Mouse (Mus musculus): ENCODE data around the gene Gap43. TPM values are rescaled to one million over a fixed set of nuclear protein-coding genes. Genes with fewer than 3 reads are reported as not detected.
A peak's percentile ranks its signal among the peaks of the same experiment; 100 is the strongest.

The Gap43 gene
- polyA plus RNA-seq, 1 experiment from 2014 or later = 15.8 TPM

DNA sequence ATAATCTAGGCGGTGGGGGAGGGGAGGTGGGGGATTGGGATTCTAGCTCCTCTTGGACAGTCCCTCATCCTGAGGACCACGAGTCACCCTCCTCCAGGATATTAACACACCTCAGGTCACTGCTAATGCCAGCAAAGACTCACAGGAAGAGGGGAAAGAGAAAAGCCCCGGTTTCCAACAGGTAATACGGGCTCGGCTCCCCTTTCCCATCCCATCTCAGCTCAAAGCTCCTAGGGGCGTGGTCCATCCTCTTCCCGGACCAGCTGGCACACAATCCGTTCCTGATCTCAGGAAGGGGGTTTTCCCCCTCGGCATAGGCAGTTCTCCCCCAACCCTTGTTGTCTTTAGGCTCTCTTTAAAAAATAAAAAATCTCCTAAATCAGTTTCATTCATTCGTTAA is 939 bp downstream of the Gap43 start:
- H3K36me3 ChIP-seq (ENCODE audit: control insufficient read depth, insufficient read depth) = no peaks in the 10 kb centered on the region
- peaks cover 4% of the 10 kb centered on the region; the same call in 1 of the 2 replicates for H3K27me3 ChIP-seq (ENCODE audit: control insufficient read depth, insufficient read depth, low read length)
- peak overlapping the region; percentile 59 for H3K9ac ChIP-seq (ENCODE audit: low read length)
- no peak for ATAC-seq (replicated peaks; ENCODE audit: extremely low read depth, insufficient read depth, low FRiP score)
- peak overlapping the region; percentile 54 for H3K4me3 ChIP-seq (ENCODE audit: low read length)
- WGBS = 0% methylated on average over 10 of the region's 10 CpGs
- peak overlapping the region; percentile 92 for H3K4me2 ChIP-seq (ENCODE audit: low read depth, low read length)
- H3K27ac ChIP-seq (ENCODE audit: low read length) = peak overlapping the region; percentile 53
- H3K9me3 ChIP-seq (replicated peaks; ENCODE audit: control insufficient read depth, low read length) = no peaks in the 10 kb centered on the region
- H3K4me1 ChIP-seq (ENCODE audit: control insufficient read depth, insufficient read depth, low read length) = peaks cover 6% of the 10 kb centered on the region

- ATAC-seq (replicated peaks; ENCODE audit: extremely low read depth, insufficient read depth, low FRiP score) = no peak
- Histone ChIP-seq H3K4me1 (ENCODE audit: control insufficient read depth, insufficient read depth, low read length) (peaks cover 6% of the 10 kb centered on the region), H3K27ac (ENCODE audit: low read length) (peak overlapping the region; percentile 53), H3K9ac (ENCODE audit: low read length) (no peak overlapping the region; the same call in 1 of the 2 replicates), H3K4me2 (ENCODE audit: low read depth, low read length) (peak overlapping the region; percentile 92), H3K9me3 (replicated peaks; ENCODE audit: control insufficient read depth, low read length) (no peaks in the 10 kb centered on the region), H3K27me3 (ENCODE audit: control insufficient read depth, insufficient read depth, low read length) (peaks cover 4% of the 10 kb centered on the region; the same call in 1 of the 2 replicates), H3K36me3 (ENCODE audit: control insufficient read depth, insufficient read depth) (no peaks in the 10 kb centered on the region), H3K4me3 (ENCODE audit: low read length) (peak overlapping the region; percentile 54)
- WGBS = 7% methylated on average over 4 of the region's 4 CpGs
These were observed 1.5 kb downstream of the Gap43 start for GRCm38 (mm10) chr16:42338987-42339386.

- Histone ChIP-seq H3K36me3 (ENCODE audit: control insufficient read depth, insufficient read depth) (no peaks in the 10 kb centered on the region), H3K9me3 (replicated peaks; ENCODE audit: control insufficient read depth, low read length) (no peaks in the 10 kb centered on the region), H3K4me3 (ENCODE audit: low read length) (no peak overlapping the region), H3K4me1 (ENCODE audit: control insufficient read depth, insufficient read depth, low read length) (peaks cover 6% of the 10 kb centered on the region), H3K4me2 (ENCODE audit: low read depth, low read length) (no peak overlapping the region), H3K9ac (ENCODE audit: low read length) (no peak overlapping the region), H3K27me3 (ENCODE audit: control insufficient read depth, insufficient read depth, low read length) (peaks cover 4% of the 10 kb centered on the region; the same call in 1 of the 2 replicates), H3K27ac (ENCODE audit: low read length) (no peak overlapping the region)
- ATAC-seq (replicated peaks; ENCODE audit: extremely low read depth, insufficient read depth, low FRiP score) = no peak
- WGBS = 32% methylated on average over 4 of the region's 4 CpGs
These were observed 2.1 kb downstream of the Gap43 start for GRCm38 (mm10) chr16:42338342-42338741.

DNA sequence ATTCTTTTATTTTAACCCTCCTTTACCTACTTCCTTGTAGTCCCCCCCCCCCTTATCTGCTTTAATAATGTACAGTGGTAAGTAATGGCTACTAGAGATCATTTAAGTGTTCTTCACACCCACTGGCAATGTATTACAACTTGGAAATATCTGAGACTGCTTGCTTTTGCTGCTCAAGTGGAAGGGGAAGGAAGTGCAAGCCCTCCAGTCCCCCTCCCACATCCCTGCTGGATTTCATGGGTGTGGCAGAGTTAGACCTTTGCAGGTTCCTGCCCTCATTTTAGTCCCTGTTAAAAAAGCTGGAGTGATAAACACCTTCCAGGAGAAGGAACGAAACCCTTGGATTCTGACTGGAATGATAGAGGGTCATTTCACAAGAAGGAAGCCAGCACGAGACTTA is 2.8 kb downstream of the Gap43 start:
- WGBS = 48% methylated on average over 2 of the region's 2 CpGs
- Histone ChIP-seq H3K27me3 (ENCODE audit: control insufficient read depth, insufficient read depth, low read length) (peaks cover 4% of the 10 kb centered on the region; the same call in 1 of the 2 replicates), H3K4me3 (ENCODE audit: low read length) (no peak overlapping the region), H3K36me3 (ENCODE audit: control insufficient read depth, insufficient read depth) (no peaks in the 10 kb centered on the region), H3K4me2 (ENCODE audit: low read depth, low read length) (no peak overlapping the region), H3K4me1 (ENCODE audit: control insufficient read depth, insufficient read depth, low read length) (peaks cover 6% of the 10 kb centered on the region), H3K9me3 (replicated peaks; ENCODE audit: control insufficient read depth, low read length) (no peaks in the 10 kb centered on the region), H3K27ac (ENCODE audit: low read length) (no peak overlapping the region; the same call in 1 of the 2 replicates), H3K9ac (ENCODE audit: low read length) (no peak overlapping the region)
- no peak for ATAC-seq (replicated peaks; ENCODE audit: extremely low read depth, insufficient read depth, low FRiP score)

DNA sequence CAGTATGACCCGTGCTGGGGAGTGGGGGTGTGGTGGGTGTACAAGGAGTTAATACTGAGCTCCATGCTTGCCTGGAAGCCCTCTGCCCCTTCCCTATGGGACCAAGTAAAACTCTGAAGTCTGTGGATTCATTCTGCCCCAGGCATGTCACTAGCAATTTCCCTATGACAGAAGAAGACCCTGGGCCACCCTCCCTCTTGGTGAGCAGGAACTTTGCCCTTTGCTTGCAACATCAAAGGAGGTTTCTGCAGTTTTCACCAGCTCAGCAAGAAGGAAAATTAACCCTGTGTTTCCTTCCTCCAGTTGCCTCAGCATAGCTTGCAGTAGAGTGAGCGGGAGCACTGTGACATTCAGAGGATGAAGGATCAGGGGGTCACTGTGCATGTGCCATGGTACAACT is 3.8 kb downstream of the Gap43 start:
- Histone ChIP-seq H3K27ac (ENCODE audit: low read length) (no peak overlapping the region), H3K4me1 (ENCODE audit: control insufficient read depth, insufficient read depth, low read length) (peaks cover 6% of the 10 kb centered on the region), H3K9me3 (replicated peaks; ENCODE audit: control insufficient read depth, low read length) (no peaks in the 10 kb centered on the region), H3K4me3 (ENCODE audit: low read length) (no peak overlapping the region), H3K27me3 (ENCODE audit: control insufficient read depth, insufficient read depth, low read length) (peaks cover 4% of the 10 kb centered on the region; the same call in 1 of the 2 replicates), H3K4me2 (ENCODE audit: low read depth, low read length) (no peak overlapping the region), H3K36me3 (ENCODE audit: control insufficient read depth, insufficient read depth) (no peaks in the 10 kb centered on the region), H3K9ac (ENCODE audit: low read length) (no peak overlapping the region)
- 45% methylated on average over 2 of the region's 2 CpGs for WGBS
- ATAC-seq (replicated peaks; ENCODE audit: extremely low read depth, insufficient read depth, low FRiP score) = no peak

- Histone ChIP-seq H3K9ac (ENCODE audit: low read length) (no peak overlapping the region), H3K9me3 (replicated peaks; ENCODE audit: control insufficient read depth, low read length) (no peaks in the 10 kb centered on the region), H3K4me3 (ENCODE audit: low read length) (no peak overlapping the region), H3K4me2 (ENCODE audit: low read depth, low read length) (no peak overlapping the region), H3K36me3 (ENCODE audit: control insufficient read depth, insufficient read depth) (no peaks in the 10 kb centered on the region), H3K4me1 (ENCODE audit: control insufficient read depth, insufficient read depth, low read length) (no peaks in the 10 kb centered on the region), H3K27me3 (ENCODE audit: control insufficient read depth, insufficient read depth, low read length) (no peaks in the 10 kb centered on the region), H3K27ac (ENCODE audit: low read length) (no peak overlapping the region)
- ATAC-seq (replicated peaks; ENCODE audit: extremely low read depth, insufficient read depth, low FRiP score) = no peak
- WGBS = 16% methylated on average over 4 of the region's 4 CpGs
These were observed 8.1 kb downstream of the Gap43 start for GRCm38 (mm10) chr16:42332321-42332720.

DNA sequence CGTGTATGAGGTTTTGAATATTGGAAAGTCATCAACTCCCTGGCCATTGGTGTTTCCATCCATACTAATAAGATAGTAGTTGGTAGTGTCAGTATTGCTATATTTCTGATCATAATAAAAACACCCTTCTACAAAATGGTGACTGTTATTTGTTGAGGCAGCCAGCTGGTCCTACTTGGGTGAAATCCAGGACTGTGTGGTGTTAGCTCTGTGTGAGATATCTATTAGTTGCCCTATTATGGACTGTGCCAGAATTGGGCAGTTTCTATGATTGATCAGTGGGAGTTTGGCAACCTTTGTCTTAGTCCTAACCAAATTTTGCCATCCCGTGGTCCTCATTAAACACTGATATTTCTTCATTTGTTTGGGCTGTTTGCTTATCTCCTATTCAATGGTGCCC is 14.3 kb downstream of the Gap43 start:
- H3K4me3 ChIP-seq (ENCODE audit: low read length) = no peak overlapping the region
- no peaks in the 10 kb centered on the region for H3K9me3 ChIP-seq (replicated peaks; ENCODE audit: control insufficient read depth, low read length)
- H3K27me3 ChIP-seq (ENCODE audit: control insufficient read depth, insufficient read depth, low read length) = no peaks in the 10 kb centered on the region
- no peak overlapping the region for H3K4me2 ChIP-seq (ENCODE audit: low read depth, low read length)
- no peak overlapping the region for H3K27ac ChIP-seq (ENCODE audit: low read length)
- WGBS = 73% methylated on average over 2 of the region's 2 CpGs
- no peaks in the 10 kb centered on the region for H3K4me1 ChIP-seq (ENCODE audit: control insufficient read depth, insufficient read depth, low read length)
- no peak overlapping the region for H3K9ac ChIP-seq (ENCODE audit: low read length)
- no peak for ATAC-seq (replicated peaks; ENCODE audit: extremely low read depth, insufficient read depth, low FRiP score)
- H3K36me3 ChIP-seq (ENCODE audit: control insufficient read depth, insufficient read depth) = no peaks in the 10 kb centered on the region

- Histone ChIP-seq H3K4me2 (ENCODE audit: low read depth, low read length) (no peak overlapping the region), H3K9me3 (replicated peaks; ENCODE audit: control insufficient read depth, low read length) (no peaks in the 10 kb centered on the region), H3K4me1 (ENCODE audit: control insufficient read depth, insufficient read depth, low read length) (no peaks in the 10 kb centered on the region), H3K36me3 (ENCODE audit: control insufficient read depth, insufficient read depth) (no peaks in the 10 kb centered on the region), H3K9ac (ENCODE audit: low read length) (no peak overlapping the region), H3K4me3 (ENCODE audit: low read length) (no peak overlapping the region), H3K27me3 (ENCODE audit: control insufficient read depth, insufficient read depth, low read length) (no peaks in the 10 kb centered on the region), H3K27ac (ENCODE audit: low read length) (no peak overlapping the region)
- ATAC-seq (replicated peaks; ENCODE audit: extremely low read depth, insufficient read depth, low FRiP score) = no peak
These were observed 14.9 kb downstream of the Gap43 start for GRCm38 (mm10) chr16:42325536-42325935.

DNA sequence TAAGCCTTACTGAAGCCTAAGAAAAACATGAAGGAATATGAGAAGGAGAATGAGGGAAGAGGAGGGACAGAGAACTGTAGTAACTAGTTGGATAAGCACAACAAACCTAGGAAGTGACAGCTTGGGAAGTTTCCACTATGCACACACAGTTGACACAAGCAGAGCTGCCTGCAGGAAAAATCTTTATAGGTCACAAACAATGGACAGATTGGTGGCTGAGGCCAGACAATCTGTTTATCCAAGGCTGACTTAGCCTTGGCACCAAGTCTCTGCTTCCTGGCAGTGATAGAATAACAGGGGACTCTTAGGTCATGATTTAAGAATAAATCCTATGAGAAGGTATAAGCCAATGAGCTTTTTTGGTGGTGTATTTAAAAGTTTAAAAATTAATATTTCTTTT is 20.6 kb downstream of the Gap43 start:
- Histone ChIP-seq H3K9ac (ENCODE audit: low read length) (no peak overlapping the region), H3K36me3 (ENCODE audit: control insufficient read depth, insufficient read depth) (no peaks in the 10 kb centered on the region), H3K9me3 (replicated peaks; ENCODE audit: control insufficient read depth, low read length) (no peaks in the 10 kb centered on the region), H3K4me1 (ENCODE audit: control insufficient read depth, insufficient read depth, low read length) (no peaks in the 10 kb centered on the region), H3K27ac (ENCODE audit: low read length) (peak overlapping the region; percentile 47), H3K27me3 (ENCODE audit: control insufficient read depth, insufficient read depth, low read length) (no peaks in the 10 kb centered on the region), H3K4me2 (ENCODE audit: low read depth, low read length) (no peak overlapping the region), H3K4me3 (ENCODE audit: low read length) (no peak overlapping the region)
- ATAC-seq (replicated peaks; ENCODE audit: extremely low read depth, insufficient read depth, low FRiP score) = peak; percentile 79

GRCm38 (mm10) chr16:42319365-42319764 is 21.1 kb downstream of the Gap43 start:
- WGBS = 69% methylated on average over 5 of the region's 5 CpGs
- Histone ChIP-seq H3K9me3 (replicated peaks; ENCODE audit: control insufficient read depth, low read length) (no peaks in the 10 kb centered on the region), H3K27me3 (ENCODE audit: control insufficient read depth, insufficient read depth, low read length) (no peaks in the 10 kb centered on the region), H3K4me2 (ENCODE audit: low read depth, low read length) (no peak overlapping the region), H3K4me1 (ENCODE audit: control insufficient read depth, insufficient read depth, low read length) (no peaks in the 10 kb centered on the region), H3K4me3 (ENCODE audit: low read length) (no peak overlapping the region), H3K27ac (ENCODE audit: low read length) (peak overlapping the region; percentile 47), H3K9ac (ENCODE audit: low read length) (no peak overlapping the region), H3K36me3 (ENCODE audit: control insufficient read depth, insufficient read depth) (no peaks in the 10 kb centered on the region)
- ATAC-seq (replicated peaks; ENCODE audit: extremely low read depth, insufficient read depth, low FRiP score) = no peak

Data from heart, embryonic 16.5 days (tissue).